Mouse (Mus musculus) brain, embryonic 18.5 days (tissue): ENCODE measurements around the gene Gm20867.
"Not testable (repeated sequence)": the region's sequence is repeated elsewhere in the genome, so short reads cannot be mapped to it uniquely, and the experiment has no call there.

Source experiments
- DNase-seq: peaks from one replicate; pipeline ENCODE4 v3.0.0-alpha.2; 2012; ENCODE audit warnings: low read depth, low spot score

Gene Gm20867

DNA sequence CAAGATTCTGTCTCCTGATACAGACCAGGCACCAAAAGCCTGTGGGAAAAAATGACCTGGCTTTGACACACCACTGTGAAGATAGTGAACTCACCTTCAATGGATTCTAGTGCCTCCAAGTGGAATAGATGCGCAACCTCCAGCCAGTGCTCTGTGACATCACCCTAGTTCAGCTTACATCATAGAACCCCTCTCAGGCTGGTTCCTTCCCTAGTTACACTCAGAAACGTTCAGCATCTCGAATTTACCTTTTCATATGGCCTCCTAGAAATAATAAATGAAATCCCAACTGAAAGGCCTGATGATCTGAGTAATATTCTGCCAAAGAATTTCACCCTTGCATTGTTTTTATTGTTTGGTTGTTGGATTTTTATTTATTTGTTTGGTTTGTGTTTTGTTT, at the start of gene Gm20867:
Gm20867 (minus strand) TSS at position 101 of the 400 bp plus-strand sequence.
- not testable (repeated sequence) for DNase-seq
